Mouse (Mus musculus) heart, adult 11 months (tissue): ENCODE measurements at regions not wholly inside any gene's neighbourhood (a gene's known extent, or its start where the extent isn't known, plus 50 kb on each side); places are given as distances from the start of the nearest gene placed in this dataset.

Experiments
- DNase-seq: peaks from one replicate; pipeline ENCODE4 v3.0.0; 2022

DNA sequence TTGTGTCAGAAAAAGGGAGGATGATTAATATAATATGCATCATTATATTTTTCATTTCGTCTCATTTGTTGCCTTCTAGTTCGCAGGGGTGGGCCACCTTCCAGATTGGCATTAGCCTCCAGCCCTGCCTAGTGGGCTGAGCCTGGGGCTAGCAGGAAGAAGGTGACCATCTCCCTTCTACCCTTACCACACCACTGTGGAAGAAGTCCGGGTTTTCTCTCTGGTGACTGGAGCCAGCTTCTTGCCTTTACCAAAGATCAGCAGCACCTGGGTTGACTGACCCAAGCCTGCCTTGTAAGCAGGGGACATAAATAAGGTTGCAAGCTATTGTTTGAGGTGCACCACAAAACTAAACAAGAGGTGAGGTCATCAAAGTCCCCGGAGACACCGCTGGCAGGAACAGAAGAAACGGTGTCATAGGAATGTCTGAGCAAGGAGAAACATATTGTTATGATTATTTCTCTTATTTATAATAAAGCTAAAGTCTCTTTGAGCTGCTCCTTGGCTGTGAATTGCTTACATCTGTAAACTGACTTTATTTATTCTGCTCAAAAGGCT, 286.9 kb upstream of the Zfp703 start:
- peak; percentile 89 for DNase-seq

GRCm38 (mm10) chr8:26697579-26698084, 279.5 kb upstream of the Zfp703 start:
- DNase-seq: peak; percentile 95

GRCm38 (mm10) chr8:26698580-26698979, 278.5 kb upstream of the Zfp703 start:
- DNase-seq: peak; percentile 98

GRCm38 (mm10) chr8:26706048-26706767, 270.9 kb upstream of the Zfp703 start:
- DNase-seq: no peak

DNA sequence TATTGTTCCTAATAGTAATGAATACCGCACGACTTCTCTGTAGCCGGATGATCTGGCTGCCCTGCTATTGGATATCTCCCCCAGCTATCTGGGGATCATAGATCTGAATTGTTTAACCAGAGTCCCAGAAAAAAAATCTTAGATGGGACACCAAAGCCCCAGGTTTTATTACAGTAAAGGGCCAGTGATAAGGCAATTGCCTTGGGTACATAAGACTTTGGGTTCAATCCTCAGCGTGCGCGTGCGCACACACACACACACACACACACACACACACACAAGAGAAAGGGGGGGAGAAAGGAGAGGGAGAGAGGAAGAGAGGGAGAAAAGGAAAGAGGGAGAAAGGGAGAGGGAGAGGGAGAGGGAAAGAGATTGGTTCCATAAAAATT, 270.4 kb upstream of the Zfp703 start:
- DNase-seq: no peak

DNA sequence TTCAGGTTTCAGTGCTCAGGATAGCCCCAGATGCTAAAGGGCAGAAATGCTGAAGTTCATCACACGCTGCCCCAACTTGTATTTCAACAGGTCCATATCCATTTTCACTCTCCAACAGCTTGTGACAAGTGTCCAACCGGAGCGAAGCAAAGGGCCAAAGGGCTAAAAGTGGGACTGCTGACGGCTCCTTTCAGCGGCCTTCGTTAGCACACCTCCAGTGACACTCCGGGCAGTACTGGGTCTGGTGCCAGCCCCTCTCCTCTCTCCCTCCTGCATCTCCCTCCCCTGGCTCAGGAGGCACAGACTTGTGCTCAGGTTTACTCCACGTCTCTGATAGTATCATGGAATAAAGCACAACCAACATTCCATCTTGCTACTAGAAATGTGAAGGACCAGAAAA, 263.3 kb upstream of the Zfp703 start:
- peak; percentile 94 for DNase-seq

DNA sequence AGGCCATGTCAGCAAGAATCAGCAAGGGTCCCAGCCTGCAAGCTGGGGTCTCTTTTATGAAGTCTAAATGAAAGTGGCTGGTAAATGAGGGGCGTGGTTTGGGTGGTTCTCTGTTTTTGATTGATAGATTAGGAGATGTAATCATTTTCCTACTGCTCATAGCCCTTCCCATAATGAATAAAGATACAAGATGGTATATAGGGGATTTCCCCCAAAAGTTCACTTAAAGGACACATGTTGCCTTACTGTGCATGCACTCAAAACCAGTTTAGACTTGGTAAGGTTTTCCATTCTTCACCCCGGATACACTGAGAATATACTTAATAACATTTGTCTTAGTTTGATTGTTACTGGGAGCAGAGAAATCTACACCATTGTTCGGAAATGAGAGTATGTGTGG, 262.4 kb upstream of the Zfp703 start:
- DNase-seq: no peak

- DNase-seq: peak; percentile 71
Measured at GRCm38 (mm10) chr8:26718409-26719355, 258.4 kb upstream of the Zfp703 start.

DNA sequence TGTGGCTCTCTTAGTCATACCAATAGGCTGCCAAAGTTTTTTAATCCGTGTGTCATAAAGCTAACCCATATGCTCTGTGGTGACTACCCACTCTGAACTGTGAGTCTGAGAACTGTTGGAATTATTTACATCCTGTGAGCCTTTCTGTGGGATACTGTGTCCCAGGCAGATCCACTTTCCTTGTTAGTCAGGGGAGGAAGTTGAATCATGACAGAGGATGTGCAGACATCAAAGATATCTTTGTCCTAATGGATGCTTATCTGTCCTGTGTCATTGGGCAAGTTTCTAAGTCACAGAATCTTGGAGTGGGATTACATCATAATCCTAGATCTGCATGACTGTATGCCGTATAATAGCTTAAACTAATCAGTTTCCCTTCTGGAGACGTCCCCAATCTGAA, 254.4 kb upstream of the Zfp703 start:
- no peak for DNase-seq

GRCm38 (mm10) chr8:26724628-26725027, 252.5 kb upstream of the Zfp703 start:
- peak; percentile 64 for DNase-seq

GRCm38 (mm10) chr8:26725521-26725920, 251.6 kb upstream of the Zfp703 start:
- no peak for DNase-seq

- no peak for DNase-seq
Measured at GRCm38 (mm10) chr8:26729351-26729750, 247.8 kb upstream of the Zfp703 start.

- DNase-seq: no peak
Measured at GRCm38 (mm10) chr8:26731111-26731510, 246.0 kb upstream of the Zfp703 start.

DNA sequence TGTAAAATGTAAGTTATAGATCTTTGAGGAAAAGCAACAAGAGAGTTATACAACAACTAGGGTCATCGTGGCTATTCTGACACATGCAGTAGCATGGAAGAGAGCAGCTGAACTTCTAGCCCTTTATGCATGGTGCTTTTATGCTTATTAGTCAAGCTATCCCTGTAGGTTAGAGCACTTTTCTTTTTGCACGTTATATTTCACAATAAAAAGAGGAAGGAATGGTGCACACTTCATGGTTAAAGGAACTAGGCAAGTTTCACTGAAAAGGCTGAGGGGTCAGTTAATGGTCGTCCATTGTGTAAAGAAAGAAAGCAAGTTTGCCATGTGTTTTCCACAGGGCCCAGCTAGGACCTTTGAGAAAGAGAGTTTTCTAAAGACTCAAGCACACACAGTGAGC, 232.7 kb upstream of the Zfp703 start:
- DNase-seq: no peak

DNA sequence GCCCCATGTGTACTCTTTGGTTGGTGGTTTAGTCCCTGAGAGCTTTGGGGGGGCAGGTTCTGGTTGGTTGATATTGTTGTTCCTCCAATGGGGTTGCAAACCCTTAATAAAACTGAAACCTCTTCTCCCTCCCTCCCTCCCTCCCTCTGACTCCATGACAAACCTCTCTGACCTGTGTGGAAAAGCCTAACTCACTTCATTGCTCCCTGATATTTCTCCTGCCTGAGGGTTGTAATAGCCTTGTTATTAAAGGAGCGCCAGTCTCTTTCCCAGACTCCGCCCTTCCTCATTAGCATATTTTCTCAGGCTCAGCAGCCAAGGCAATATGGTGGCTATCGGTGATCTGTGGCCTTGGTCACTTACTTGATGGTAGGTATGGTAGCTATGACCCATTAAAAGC, 230.3 kb upstream of the Zfp703 start:
- DNase-seq: peak; percentile 44

DNA sequence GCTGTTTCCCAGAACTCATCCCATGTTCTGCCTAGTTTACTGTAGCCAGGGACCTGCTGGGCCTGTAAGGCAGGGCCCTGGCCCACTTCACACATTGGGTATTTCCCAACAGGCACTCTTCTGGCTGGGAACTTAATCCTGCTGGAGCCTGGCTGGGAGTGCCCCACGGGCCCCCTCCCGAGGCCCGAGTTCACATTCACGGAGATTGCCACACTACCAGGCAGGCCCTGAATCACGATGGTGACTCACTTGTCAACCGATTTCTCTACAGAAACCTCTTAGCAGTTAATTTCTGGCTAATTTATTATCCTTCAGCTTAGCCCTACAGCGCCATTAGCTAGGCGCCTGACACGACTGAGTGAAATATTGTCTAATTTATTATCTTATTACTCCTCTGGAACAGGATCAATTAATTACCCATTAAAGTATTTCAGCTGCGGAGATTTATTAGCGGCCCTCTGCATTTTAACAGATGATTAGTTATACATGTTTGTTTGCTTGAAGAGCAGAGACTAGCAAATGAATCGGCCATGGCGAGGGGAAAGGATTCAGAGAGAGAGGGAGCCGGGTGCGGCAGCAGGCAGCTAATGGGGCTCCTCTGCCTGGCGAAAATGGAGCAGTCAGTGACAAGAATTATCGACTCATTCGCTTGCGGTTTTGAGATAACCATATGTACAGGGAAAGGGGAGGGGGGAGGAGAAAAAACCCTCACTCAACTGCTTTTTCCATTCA, 229.7 kb upstream of the Zfp703 start:
- peak; percentile 88 for DNase-seq

- peak; percentile 92 for DNase-seq
Measured at GRCm38 (mm10) chr8:26748161-26748971, 228.8 kb upstream of the Zfp703 start.

GRCm38 (mm10) chr8:26748972-26749291, 228.2 kb upstream of the Zfp703 start:
- no peak for DNase-seq

- peak; percentile 49 for DNase-seq
Measured at GRCm38 (mm10) chr8:26750120-26750519, 227.0 kb upstream of the Zfp703 start.

DNA sequence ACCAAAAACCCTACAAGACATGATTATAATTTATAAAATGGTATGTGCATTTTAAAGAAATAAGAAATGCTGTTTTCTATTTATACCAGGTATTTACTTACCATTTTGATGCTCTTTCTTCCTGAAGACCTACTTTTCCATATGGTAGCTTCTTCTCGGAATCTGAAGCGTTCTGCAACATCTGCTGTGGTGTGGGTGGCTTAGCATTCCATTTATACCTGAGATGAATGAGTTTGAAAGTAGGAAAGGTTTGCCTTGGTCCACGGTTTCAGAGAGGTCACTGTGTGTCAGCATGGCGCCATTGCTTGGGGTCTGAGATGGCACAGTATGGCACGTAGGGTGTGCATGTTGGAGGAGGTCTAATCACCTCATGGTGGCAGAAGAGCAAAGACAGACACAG, 225.5 kb upstream of the Zfp703 start:
- no peak for DNase-seq

DNA sequence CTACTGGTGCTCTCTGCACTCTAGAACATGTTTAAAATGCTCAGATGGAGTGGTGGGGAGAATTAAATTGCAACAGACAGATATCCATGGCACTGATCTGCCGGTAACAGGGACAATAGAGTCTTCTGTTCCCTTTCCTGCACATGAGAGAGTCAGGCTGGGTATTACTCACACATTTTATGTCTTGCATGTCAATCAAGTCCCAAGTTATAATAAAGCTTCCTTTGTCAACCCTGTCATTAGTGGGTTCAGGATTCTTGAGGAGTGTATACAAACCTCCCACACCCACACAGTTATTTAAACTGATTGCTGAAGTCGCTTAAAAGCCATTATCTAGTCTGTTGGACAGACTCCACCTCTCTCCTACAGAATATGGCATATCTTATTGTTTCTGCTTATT, 220.7 kb upstream of the Zfp703 start:
- no peak for DNase-seq

DNA sequence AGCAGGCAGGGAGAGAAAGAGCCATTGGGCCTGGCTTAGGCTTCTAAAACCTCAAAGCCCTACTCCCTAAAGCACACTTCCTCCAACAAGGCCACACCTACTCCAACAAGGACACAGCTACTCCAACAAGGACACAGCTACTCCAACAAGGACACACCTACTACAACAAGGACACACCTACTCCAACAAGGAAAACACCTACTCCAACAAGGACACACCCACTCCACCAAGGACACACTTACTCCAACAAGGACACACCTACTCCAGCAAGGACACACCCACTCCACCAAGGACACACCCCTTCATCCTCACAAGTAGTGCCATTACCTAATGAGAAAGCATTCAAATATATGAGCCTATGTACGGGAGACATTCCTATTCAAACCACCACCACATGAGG, 216.4 kb upstream of the Zfp703 start:
- DNase-seq: no peak
